Mouse (Mus musculus) lung, postnatal 0 days (tissue): ENCODE measurements around the gene Fbxo42. TPM values are rescaled to one million over a fixed set of nuclear protein-coding genes. Genes with fewer than 3 reads are reported as not detected.

Experiments
- ATAC-seq: fragments of 200-750 bp; cut with Nextera tagmentation; 2 replicates; pipeline ENCODE4 v1.8.0; 2017; ENCODE audit warnings: moderate library complexity
- DNase-seq: peaks from one replicate; pipeline ENCODE4 v3.0.0-alpha.2; 2016; ENCODE audit warnings: low spot score
- H3K27ac ChIP-seq: fragments of 300-500 bp; sonication (generic); 2 replicates; pipeline ENCODE4 v1.5.1; 2014; ENCODE audit warnings: antibody characterized with exemption, mild to moderate bottlenecking, low read length, mixed read lengths
- H3K27me3 ChIP-seq: fragments of 300-500 bp; sonication (generic); replicated peaks from 2 replicates; pipeline ENCODE4 v1.6.1; 2014; ENCODE audit warnings: low read length, mixed read lengths; ENCODE audit not compliant: insufficient read depth
- H3K36me3 ChIP-seq: fragments of 300-500 bp; sonication (generic); 2 replicates; pipeline ENCODE4 v1.6.1; 2014; ENCODE audit warnings: low read length, mixed read lengths; ENCODE audit not compliant: insufficient read depth
- H3K4me1 ChIP-seq: fragments of 300-500 bp; sonication (generic); 2 replicates; pipeline ENCODE4 v1.6.1; 2014; ENCODE audit warnings: antibody characterized with exemption, low read depth, low read length, mixed read lengths; ENCODE audit not compliant: insufficient read depth
- H3K4me2 ChIP-seq: fragments of 300-500 bp; sonication (generic); replicated peaks from 2 replicates; pipeline ENCODE4 v1.6.1; 2014; ENCODE audit warnings: low read depth, mild to moderate bottlenecking, low read length, moderate library complexity, mixed read lengths
- H3K4me3 ChIP-seq: fragments of 300-500 bp; sonication (generic); 2 replicates; pipeline ENCODE4 v1.5.1; 2014; ENCODE audit warnings: low read depth, low read length
- H3K9ac ChIP-seq: fragments of 300-500 bp; sonication (generic); replicated peaks from 2 replicates; pipeline ENCODE4 v1.6.1; 2014; ENCODE audit warnings: low read depth, mild to moderate bottlenecking
- H3K9me3 ChIP-seq: fragments of 300-500 bp; sonication (generic); 2 replicates; pipeline ENCODE4 v1.6.1; 2016; ENCODE audit warnings: low read length, mixed read lengths
- CTCF ChIP-seq: IDR thresholded peaks from 2 replicates; pipeline ENCODE4 v1.5.1; 2016; ENCODE audit warnings: antibody characterized with exemption, mild to moderate bottlenecking
- EP300 ChIP-seq: IDR thresholded peaks from 2 replicates; pipeline ENCODE4 v1.6.1; 2016; ENCODE audit warnings: antibody characterized with exemption, mild to moderate bottlenecking, control low read depth
- WGBS: fragments of 180-500 bp; shearing (Covaris S2); extraction: QIAGEN DNeasy Blood & Tissue Kit; methylation state at CpG from one replicate; pipeline ENCODE4 v1.1.7; 2014; 5-methylcytosine and 5-hydroxymethylcytosine counted together
- polyA plus RNA-seq: library from polyadenylated mRNA; unstranded; fragments of >200 nt; fragmentation: Nextera tagmentation; extraction: Ambion mirVana; gene quantifications from 2 replicates; pipeline ENCODE4 v1.2.1, GENCODE M21; 2015

Fbxo42 gene
- polyA plus RNA-seq, 1 experiment from 2014 or later, result 11.1 TPM

- WGBS, result 82% methylated on average over 6 of the region's 6 CpGs
- no peak overlapping the region for H3K4me2 ChIP-seq
- DNase-seq (no peak), ATAC-seq (no peak)
- no peaks in the 10 kb centered on the region for H3K9me3 ChIP-seq
- H3K27me3 ChIP-seq, result no peaks in the 10 kb centered on the region
- no peak overlapping the region for H3K4me3 ChIP-seq
- peaks cover 15% of the 10 kb centered on the region for H3K36me3 ChIP-seq
- H3K9ac ChIP-seq, result no peak overlapping the region
- H3K27ac ChIP-seq, result no peak overlapping the region
- TF ChIP-seq CTCF, result no peak
- TF ChIP-seq EP300, result no peak
- no peaks in the 10 kb centered on the region for H3K4me1 ChIP-seq
Observed at GRCm38 (mm10) chr4:141202192-141202591, 54.5 kb downstream of the Fbxo42 start.

DNA sequence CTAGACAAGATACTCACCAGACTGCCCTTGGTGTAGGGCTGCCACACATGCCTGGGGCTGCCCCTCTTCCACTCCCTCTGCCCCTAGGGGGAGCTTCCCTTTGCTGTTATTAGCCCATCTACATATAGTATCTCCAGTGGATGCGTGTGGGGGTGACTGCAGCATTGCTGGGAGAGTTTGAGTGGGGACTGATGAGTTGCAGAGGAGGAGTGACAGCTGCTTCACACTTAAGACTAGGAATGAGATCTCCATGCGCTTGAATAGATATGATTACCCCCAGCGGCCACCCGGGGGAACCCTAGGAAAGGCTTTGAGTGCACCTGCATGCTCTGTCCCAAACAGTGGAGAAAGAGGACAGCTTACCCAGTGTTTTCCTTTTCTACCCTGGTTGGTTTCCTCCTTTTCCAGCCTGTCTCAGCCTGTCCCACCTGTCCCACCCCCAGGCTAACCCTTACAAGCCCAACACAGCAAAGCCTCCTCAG lies 56.9 kb downstream of the Fbxo42 start:
- Histone ChIP-seq H3K27ac (no peak overlapping the region), H3K4me3 (no peak overlapping the region), H3K36me3 (peaks cover 5% of the 10 kb centered on the region), H3K4me2 (no peak overlapping the region), H3K4me1 (no peaks in the 10 kb centered on the region), H3K9me3 (no peaks in the 10 kb centered on the region), H3K9ac (no peak overlapping the region), H3K27me3 (no peaks in the 10 kb centered on the region)
- WGBS, result 55% methylated on average over 4 of the region's 4 CpGs
- DNase-seq (peak; percentile 63), ATAC-seq (peak; percentile 59)
- TF ChIP-seq CTCF, result peak; percentile 53
- no peak for TF ChIP-seq EP300

DNA sequence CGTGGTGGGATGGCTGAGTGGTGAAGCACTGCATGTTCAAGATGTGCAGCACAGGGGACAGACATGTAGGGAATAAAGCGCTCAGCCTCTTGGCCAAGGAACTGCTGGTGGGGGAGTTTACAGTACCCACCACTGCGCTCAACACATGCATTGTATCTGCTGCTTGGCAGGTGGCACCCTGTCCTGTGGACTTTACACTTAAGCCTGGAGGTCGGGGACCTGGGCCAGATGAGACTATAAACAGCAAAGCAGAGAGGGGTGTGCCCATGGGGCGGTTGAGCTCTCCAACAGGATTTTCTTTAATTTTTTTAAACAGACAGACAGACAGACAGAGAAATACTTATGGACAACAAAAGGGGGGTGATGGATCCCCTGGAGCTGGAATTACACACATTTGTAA lies 59.4 kb downstream of the Fbxo42 start:
- 94% methylated on average over 5 of the region's 5 CpGs for WGBS
- no peak for TF ChIP-seq CTCF
- no peak for TF ChIP-seq EP300
- Histone ChIP-seq H3K9me3 (no peaks in the 10 kb centered on the region), H3K36me3 (no peaks in the 10 kb centered on the region), H3K9ac (no peak overlapping the region), H3K4me3 (no peak overlapping the region), H3K4me1 (no peaks in the 10 kb centered on the region), H3K27me3 (no peaks in the 10 kb centered on the region), H3K27ac (no peak overlapping the region), H3K4me2 (no peak overlapping the region)
- DNase-seq (no peak), ATAC-seq (no peak)

- Histone ChIP-seq H3K4me3 (peak overlapping the region; percentile 11; the same call in 1 of the 2 replicates), H3K9ac (no peak overlapping the region), H3K27ac (peak overlapping the region; percentile 77), H3K36me3 (no peaks in the 10 kb centered on the region), H3K4me1 (peaks cover 6% of the 10 kb centered on the region; the same call in 1 of the 2 replicates), H3K27me3 (no peaks in the 10 kb centered on the region), H3K4me2 (peak overlapping the region; percentile 40), H3K9me3 (no peaks in the 10 kb centered on the region)
- 70% methylated on average over 14 of the region's 14 CpGs for WGBS
- peak; percentile 51 for ATAC-seq
- TF ChIP-seq CTCF (no peak), EP300 (no peak)
- peak; percentile 28 for DNase-seq
Observed at GRCm38 (mm10) chr4:141210524-141211219, 63.0 kb downstream of the Fbxo42 start.

GRCm38 (mm10) chr4:141211646-141212045 lies 63.9 kb downstream of the Fbxo42 start:
- H3K27ac ChIP-seq, result no peak overlapping the region
- H3K36me3 ChIP-seq, result no peaks in the 10 kb centered on the region
- no peak for TF ChIP-seq EP300
- TF ChIP-seq CTCF, result no peak
- no peaks in the 10 kb centered on the region for H3K9me3 ChIP-seq
- DNase-seq, result no peak
- 91% methylated on average over 4 of the region's 4 CpGs for WGBS
- H3K4me2 ChIP-seq, result no peak overlapping the region
- H3K27me3 ChIP-seq, result no peaks in the 10 kb centered on the region
- H3K4me3 ChIP-seq, result no peak overlapping the region
- H3K9ac ChIP-seq, result no peak overlapping the region
- H3K4me1 ChIP-seq, result peaks cover 6% of the 10 kb centered on the region; the same call in 1 of the 2 replicates
- no peak for ATAC-seq

GRCm38 (mm10) chr4:141212892-141213291 lies 65.2 kb downstream of the Fbxo42 start:
- Histone ChIP-seq H3K4me1 (peaks cover 6% of the 10 kb centered on the region; the same call in 1 of the 2 replicates), H3K4me2 (no peak overlapping the region), H3K36me3 (no peaks in the 10 kb centered on the region), H3K27ac (no peak overlapping the region), H3K4me3 (no peak overlapping the region), H3K9ac (no peak overlapping the region), H3K9me3 (no peaks in the 10 kb centered on the region), H3K27me3 (no peaks in the 10 kb centered on the region)
- WGBS, result 68% methylated on average over 9 of the region's 9 CpGs
- ATAC-seq (no peak), DNase-seq (no peak)
- TF ChIP-seq EP300 (no peak), CTCF (no peak)
